Mouse (Mus musculus): ENCODE data around the gene Medag. TPM values are rescaled to one million over a fixed set of nuclear protein-coding genes. Genes with fewer than 3 reads are reported as not detected.

The Medag gene
- total RNA-seq, 2 experiments from 2014 or later = 2.1 to 2.6 TPM

DNA sequence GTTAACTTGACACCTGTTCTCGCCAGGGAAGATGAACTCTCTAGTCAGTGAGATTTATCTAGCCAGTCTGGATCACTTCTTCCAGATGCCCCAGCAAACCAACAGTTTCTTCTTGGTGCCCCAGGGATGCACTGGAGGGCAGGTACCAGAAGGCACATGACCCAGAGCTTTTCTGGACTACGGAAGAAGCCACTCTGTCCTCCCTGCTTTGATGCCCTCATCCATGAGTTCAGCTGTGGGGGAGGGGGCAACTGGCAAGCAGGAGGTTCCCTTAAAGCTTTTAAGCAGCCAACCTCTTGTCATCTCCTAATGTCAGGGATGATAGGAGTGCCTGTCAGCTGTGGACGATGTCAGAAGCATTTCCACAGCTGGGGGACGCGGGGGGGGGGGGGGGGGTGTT is 53.8 kb downstream of the Medag start:
- no peak for DNase-seq (ENCODE audit: extremely low spot score in 1 of 2, low spot score in 1 of 2)

DNA sequence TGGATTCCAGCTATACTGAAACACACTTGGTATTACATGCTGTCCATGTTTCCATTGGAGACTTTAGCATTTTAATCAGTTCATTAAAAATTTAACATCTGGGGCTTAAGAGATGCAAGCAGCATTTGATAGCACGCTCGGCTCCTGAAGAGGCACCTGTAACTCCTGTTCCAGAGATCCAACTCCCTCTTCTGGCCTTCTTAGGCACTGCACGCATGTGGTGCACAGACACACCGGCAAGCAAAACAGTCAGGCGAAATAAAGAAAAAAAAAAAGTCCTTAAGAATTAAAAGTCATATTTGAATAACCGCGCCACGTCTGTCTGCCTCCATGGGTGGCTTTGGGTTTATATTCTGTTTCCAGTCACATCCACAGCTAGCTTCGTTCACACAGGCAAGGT is 62.6 kb downstream of the Medag start:
- no peak for DNase-seq (ENCODE audit: extremely low spot score in 1 of 2, low spot score in 1 of 2)

DNA sequence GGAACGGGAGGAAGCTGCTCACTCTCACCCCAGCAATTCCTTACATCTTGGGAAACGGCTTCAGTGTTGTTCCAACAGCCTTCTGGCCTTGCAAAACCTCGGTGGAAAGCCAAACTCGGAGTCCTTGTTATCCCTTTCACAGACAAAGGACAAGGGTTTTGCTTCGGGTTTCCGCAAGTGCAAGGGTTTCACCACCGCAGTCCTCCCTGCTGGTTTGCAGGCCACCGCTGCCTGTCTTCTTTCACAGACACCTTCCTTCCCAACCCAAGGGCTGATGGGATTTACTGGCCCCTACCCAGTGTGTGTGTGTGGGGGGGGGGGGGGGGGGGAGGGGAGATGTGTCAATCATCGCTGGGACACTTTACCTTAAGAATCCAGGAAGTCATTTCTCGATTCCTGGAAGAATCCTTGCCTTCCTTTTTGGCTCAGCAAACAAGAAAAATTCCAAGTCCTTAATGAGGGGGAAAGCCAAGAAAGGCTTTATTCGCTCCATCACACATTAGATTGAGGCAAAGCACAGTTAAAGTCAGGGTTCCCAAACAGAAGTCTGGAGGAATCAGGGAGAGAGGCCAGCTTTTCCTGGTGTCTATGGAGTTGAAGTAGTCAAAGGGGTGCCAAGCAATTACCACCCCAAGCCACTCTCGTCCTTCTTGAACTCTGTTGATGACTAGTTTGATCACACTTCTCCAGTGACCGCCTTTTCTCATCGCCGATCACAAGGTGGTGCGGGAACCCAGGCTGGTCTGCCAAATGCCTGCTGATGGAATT is 63.3 kb downstream of the Medag start:
- DNase-seq (ENCODE audit: extremely low spot score in 1 of 2, low spot score in 1 of 2) = no peak

Other genes starting within 250 kb of the Medag start
- 10 to 100 TPM; 35.7 to 36.3 TPM for gene Uspl1, start 227.4 kb upstream of the Medag start, total RNA-seq (2021)
- gene Hmgb1, start 227.3 kb upstream of the Medag start, total RNA-seq (2021) = 100 to 1,000 TPM; 139 to 159 TPM
- 10 to 100 TPM in 1 of 2 experiments, 1 to 10 TPM in 1; 9.0 to 10.7 TPM for gene Alox5ap, start 147.0 kb upstream of the Medag start, total RNA-seq (2021)
- gene Tex26, start 27.9 kb downstream of the Medag start, total RNA-seq (2021) = not detected
- gene Wdr95, start 116.9 kb downstream of the Medag start, total RNA-seq (2021) = 1 to 10 TPM in 1 of 2 experiments, under 1 TPM in 1; 0.87 to 1.7 TPM
- 100 to 1,000 TPM; 326 to 347 TPM for gene Hsph1, start 224.6 kb downstream of the Medag start, total RNA-seq (2021)

Measured in layer of hippocampus, postnatal 25 days (tissue).